Mouse (Mus musculus) spleen, embryonic (tissue): ENCODE results near the gene Cacnb4.

Experiments used
- CTCF ChIA-PET: fragments of 350-600 bp; sonication (Branson Sonifier 250); formaldehyde crosslinking; loops from one replicate; lab custom pipeline; 2022; lab: Charles Lee

The Cacnb4 gene

GRCm38 (mm10) chr2:52676023-52676912 lies at the start of gene Cacnb4:
TSS of gene Cacnb4 (minus strand) at chr2:52676831.
- CTCF ChIA-PET: no interaction called here

DNA sequence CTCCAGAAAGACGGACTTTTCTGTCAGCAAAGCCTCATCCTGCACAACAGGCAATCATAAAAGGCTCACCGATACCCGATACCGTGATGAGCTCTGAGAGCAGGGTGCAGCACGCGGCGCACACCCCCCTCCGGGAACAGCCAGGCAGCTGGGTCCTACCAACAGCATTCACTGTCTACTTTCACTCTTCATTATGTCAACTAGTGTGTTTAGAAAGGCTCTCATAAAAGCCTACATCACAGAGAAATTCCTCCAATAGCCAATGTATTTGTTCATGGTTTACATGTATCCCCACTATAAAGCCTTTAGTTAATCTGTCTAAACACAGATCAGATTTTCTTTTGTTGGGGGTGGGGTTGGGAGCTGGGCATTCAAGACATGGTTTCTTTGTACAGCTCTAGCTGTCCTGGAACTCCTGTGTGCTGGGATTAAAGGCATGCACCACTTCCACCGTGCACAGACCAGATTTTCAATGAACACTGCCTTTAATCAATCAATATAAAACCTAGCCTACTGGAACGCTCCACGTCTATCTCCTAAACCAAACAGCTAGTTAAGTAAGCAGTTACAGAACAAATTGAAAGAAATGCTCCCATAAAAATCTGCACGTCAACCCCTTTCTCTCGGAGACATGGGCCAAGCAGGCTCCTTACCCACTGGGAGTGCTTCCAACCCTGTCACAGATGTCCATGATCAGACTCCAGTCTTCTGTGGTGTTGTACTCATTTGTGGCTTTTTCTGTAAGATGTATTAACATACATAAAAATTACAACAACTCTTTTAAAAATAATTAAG lies 43.8 kb upstream of the Cacnb4 start:
- CTCF ChIA-PET: interaction anchor here (0.7 kb wide), 1 partner anchor 482 kb away, joined by 5 read pairs; no protein-coding TSS in a partner anchor

GRCm38 (mm10) chr2:52717076-52717475 lies 40.4 kb upstream of the Cacnb4 start:
- CTCF ChIA-PET: no interaction called here

DNA sequence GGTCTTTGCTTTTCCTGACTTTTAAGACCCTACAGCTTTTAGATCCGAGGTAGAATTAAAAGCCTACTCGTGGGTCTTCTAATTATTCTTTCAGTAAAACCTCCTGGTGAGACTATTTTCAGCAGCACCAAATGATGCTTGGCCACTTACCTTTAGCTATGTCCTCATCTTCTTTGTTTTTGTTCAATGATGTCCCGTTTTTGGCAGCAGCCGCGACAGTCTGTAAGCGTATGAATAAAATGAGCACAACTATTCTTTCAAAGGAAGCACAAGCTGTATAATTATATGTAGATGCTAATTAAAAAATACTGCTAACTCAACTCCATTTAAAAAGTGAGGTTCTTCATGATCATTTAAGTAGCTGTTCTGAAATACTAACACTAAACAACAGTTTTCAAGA lies 38.9 kb upstream of the Cacnb4 start:
- CTCF ChIA-PET: no interaction called here

DNA sequence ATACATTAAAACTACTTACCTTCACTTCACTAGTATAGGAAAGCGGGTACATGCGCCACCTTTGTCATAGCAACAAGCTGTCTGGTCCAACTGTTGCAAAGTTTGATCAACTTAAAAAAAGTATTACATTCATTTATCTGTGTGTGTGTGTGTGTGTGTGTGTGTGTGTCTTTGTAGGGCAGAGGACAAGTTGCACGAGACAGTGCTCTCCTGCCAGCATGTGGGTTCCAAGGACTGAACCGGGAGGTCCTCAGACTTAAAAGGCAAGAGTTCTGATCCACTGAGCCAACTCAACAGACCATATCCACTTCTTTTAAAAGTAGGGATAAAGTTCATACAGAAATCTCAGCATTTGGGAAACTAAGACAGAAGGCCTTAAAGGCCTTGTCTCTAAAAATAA lies 37.5 kb upstream of the Cacnb4 start:
- CTCF ChIA-PET: no interaction called here

- CTCF ChIA-PET: no interaction called here
Measured at GRCm38 (mm10) chr2:52710804-52711203, 34.2 kb upstream of the Cacnb4 start.

DNA sequence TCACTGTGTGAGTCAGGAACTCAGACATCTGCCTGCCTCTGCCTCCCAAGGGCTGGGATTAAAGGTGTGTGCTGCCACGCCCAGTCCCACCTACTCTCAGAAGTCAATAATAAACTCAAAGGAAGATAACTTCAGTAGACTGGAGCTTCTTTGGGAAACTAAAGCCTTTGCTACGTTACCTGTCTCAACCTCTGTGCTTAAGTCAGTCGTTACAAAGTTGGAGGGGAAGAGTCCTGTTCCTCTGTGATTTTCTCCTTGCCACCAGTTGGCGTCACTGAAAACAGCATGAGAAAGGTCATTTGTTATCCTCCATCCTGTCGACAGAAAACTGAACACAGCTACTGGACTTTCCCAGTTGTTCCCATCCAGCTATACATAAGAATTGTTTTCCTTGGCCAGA lies 32.8 kb upstream of the Cacnb4 start:
- CTCF ChIA-PET: no interaction called here

DNA sequence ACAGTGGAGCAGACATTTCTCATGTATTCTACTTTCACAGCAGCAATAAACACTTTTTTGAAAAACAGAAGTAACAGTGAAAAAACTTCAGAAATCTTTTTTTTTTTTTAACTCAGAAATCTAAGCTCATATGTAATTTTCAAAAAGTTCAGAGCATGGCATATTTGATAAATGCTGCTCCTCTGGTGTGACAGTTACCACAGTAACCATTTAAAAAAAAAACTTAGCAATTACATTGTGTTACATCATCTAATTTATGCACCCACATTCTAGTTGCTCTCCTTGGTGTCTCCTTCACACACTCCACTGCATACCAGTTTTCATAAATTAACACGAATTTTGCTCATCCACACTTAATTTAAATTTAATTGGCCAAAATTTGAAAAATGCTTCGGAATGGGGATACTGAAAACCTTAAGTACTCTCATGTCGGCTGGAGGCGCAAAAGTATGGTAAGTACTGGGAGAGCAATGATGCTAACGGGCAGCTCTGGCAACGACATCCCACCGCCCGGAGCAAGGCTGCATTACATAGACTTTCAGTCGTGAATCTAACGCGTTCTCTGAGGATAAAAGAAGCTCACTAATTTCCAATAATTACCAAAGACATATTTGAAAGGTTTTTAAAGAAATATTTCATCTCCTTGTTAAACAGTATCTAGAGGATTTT lies 24.9 kb upstream of the Cacnb4 start:
- CTCF ChIA-PET: no interaction called here

- CTCF ChIA-PET: no interaction called here
Measured at GRCm38 (mm10) chr2:52700352-52700751, 23.7 kb upstream of the Cacnb4 start.

DNA sequence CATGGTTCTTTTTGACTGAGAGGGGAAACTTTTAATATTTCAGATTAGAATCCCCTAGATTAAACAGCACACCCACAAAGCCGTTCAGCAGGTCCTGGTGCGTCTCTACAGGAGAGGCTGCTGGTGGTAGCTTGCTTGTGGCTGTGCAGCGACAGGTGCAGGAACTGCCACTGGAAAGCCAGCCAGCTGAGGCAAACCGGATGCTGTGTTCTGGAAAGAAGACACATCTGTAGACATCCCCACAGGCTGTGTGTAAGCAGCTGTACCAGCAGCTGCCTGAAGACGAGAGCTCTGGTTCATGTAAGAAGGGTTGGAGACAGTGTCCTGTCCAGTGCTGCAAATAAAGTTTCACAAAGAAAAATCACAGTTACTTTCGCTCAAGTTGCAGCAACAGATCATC lies 18.0 kb upstream of the Cacnb4 start:
- CTCF ChIA-PET: no interaction called here

DNA sequence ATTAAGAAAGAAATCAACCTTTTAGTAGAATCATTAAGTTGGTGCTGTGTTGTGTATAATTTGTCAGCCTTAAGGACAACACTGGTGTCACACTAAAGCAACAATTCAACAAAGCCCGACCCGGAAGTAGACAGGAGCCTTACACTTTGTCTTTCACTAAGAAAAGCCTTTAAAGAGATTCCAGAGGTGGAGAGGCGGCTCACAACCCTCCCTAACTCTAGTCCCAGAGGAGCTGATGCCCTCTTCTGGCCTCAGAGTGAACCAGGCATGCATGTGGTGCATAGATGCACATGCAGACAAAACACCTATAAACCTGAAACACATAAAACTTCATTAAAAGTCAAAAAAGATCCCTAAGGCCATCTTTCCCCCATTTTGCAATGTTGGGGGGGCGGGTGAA lies 15.1 kb upstream of the Cacnb4 start:
- CTCF ChIA-PET: no interaction called here

- CTCF ChIA-PET: no interaction called here
Measured at GRCm38 (mm10) chr2:52686601-52687000, 10.0 kb upstream of the Cacnb4 start.

- CTCF ChIA-PET: interaction anchor here (0.5 to 0.6 kb wide), 2 partner anchors 15 to 146 kb away, joined by 3 to 4 read pairs; no protein-coding TSS in a partner anchor
Measured at GRCm38 (mm10) chr2:52677589-52677988, 958 bp upstream of the Cacnb4 start.

DNA sequence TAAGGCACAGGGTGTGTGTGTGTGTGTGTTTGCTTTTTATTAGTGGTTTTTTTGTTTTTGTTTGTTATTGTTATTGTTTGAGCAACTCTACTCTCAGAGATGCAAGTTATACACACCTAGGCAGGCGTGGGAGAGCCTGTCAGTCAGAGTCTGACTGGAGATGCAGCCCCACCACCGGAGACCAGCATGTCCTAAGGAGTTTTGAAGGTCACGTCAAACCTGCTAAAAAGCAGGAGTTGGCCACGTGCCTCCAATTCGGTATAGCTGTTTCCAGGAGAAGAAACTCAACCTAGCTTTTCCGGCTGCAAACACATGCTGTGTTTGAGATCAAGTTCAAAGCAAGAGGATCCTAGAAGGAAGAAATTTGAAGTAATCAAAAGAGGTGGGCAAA lies 277 bp upstream of the Cacnb4 start:
- CTCF ChIA-PET: interaction anchor here (0.6 kb wide), 1 partner anchor 145 kb away, joined by 4 read pairs; no protein-coding TSS in a partner anchor

DNA sequence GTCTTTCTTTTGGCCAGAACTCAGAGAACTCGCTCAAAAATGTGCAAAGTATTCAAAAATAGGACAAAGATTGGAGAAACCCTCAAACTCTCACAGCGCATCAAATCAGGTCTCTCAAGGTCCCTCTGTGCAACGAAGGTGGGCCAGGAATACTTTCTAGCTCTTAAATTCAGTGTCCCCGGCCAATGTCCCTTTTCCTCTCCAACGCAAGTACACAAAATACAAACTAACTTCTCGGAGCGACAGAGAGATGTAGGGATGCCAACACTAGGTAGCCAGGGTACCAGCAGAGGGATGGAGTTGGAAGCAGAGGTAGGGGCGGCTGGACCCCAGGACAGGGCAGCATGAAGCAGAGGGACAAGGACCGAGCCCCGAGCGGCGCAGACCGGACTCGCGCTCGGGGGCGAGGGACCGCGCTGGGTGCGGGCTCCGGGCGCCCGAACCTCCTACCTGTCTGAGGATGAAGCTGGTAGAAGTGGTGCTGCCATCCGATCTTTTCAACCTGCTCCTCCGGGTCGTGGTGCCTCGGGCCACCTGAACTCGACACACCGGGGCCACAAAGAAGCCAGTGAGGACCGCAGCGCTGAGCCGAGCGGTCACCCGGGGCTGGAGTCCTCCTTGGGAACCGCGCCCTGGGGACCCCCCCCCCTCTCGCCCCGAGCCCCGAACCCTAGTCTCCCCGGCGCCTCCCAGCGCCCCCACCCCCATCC lies 1.2 kb downstream of the Cacnb4 start:
- CTCF ChIA-PET: no interaction called here

DNA sequence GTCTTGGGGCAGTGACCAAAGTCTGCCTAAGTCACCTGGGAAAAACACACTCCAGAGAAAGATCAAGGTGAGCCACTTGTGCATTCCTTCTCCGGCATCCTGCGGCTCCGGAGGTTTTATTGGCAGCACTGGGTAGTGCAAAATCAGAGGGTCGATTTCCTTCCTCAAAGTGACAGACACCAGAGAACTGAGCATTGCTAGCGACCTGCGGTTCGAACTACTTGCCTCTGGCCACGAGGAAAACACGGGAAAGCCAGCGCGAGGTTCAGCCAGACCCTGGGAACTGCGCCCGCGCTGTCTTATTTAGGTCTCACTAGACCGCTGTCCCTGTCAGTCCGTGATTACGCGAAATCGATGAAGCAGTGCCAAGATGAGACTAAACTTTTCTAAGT lies 1.7 kb downstream of the Cacnb4 start:
- CTCF ChIA-PET: no interaction called here

DNA sequence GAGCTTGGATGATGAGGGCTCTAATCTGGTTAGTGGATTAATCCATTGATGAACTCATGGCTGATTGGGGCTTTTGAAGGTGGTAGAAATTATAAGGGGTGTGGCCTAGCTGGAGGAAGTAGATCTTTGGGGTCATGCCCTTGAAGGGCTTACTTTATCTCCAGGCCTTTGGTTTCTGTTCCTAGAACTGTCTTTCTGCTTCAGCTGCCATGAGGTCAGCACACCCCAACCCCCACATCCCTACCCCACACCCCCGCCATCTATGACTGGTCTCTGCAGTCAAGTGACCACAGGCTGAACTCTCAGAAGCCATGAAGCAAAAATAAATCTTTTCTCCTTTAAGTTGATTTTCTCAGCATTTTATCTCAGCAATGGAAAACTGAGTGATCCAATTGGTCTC lies 3.5 kb downstream of the Cacnb4 start:
- CTCF ChIA-PET: no interaction called here

- CTCF ChIA-PET: no interaction called here
Measured at GRCm38 (mm10) chr2:52670733-52671132, 5.9 kb downstream of the Cacnb4 start.

DNA sequence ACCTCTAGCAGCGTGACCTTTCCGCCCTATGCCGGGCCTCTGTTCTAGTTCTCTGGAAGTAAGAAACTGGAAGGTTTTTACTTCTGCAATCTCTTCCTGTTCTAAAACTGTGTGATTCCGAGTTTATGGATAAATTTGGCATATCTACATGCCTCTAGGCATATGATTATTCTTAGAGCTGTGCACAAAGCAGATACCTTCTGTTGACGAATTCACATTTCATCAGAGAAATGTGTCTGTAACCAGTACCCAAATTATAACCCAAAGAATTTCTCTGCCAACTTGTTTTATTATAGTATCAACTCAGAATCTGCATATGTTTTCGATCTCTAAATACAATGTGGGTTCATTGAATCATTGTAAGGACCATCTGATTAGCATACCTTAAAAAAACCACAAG lies 8.2 kb downstream of the Cacnb4 start:
- CTCF ChIA-PET: no interaction called here

DNA sequence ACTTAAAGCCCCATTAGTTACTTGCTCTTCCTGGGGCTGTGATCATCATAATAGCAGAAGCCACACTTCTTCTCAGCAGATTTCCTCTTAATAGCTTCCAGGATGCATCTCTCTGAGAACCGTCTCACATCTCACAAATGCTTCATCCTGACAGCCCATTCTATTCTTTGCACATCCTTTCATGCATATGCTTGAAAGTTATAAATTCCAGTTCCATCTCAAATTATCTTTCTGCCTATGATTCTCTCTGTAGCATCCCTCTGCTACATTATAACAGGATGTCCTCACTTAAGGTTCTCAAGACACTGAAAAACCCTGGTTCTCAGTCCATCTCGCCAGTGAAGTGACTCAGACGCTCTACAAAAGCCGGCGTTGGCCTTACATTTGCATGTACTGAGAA lies 19.9 kb downstream of the Cacnb4 start:
- CTCF ChIA-PET: no interaction called here

GRCm38 (mm10) chr2:52654541-52654940 lies 22.1 kb downstream of the Cacnb4 start:
- CTCF ChIA-PET: interaction anchor here (0.5 kb wide), 1 partner anchor 34 kb away, joined by 3 read pairs; no protein-coding TSS in a partner anchor
